8 mouse cellular contexts compared by ENCODE assay signal in the genomic region with DNA sequence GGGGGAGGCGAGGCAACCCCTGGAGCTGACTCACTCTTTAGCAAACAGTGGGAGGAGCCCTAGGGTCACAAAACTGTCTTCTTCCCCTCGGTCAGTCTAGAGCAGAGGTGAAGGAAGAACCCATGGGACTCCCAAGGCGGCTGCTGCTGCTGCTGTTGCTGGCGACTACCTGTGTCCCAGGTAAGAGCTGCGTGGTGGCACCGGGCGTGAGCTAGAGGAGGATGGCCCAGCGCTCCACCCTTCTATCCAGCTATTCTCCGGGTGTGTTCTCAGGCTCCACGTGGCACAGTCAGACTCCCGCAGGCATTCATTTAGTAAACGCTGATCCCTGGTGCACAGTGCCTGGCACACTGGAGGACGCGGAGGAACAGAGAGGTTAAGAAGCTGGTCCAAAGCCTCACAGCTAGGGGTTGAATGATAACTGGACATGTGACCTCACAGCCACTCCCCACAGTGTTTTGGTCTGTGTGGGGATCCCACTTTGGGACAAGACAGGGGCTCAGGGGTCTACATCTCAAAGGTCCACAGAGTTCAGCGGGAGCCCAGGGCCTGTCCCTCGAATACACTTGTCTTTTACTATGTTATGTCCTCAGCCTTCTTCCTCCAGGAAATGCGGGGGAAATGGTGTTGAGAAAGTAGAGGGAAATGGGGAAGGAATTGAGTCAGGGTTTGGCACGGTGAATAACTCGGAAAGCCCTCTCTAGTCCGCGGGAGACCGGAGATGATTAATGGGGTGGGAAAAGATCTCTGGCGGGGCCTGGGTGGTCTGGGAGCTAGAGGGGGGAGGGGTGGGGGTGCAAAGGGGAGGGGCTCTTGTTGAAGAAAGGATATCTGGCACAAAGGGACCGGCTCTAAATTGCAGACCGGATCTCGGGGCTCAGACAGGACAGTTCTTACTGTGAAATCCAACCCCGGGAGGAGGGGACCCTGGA. TPM values are rescaled to one million over a fixed set of nuclear protein-coding genes. Genes with fewer than 3 reads are reported as not detected.
DNase-seq lines count a peak whose midpoint lies in the region; ATAC-seq and TF ChIP-seq lines count a peak whose summit lies in the region.

Plaur (plus strand) TSS at position 97 of the 932 bp plus-strand sequence.

- no peaks in the 10 kb centered on the region for H3K9me3 ChIP-seq in G1E (replicated peaks)
- H3K9me3 ChIP-seq in heart, embryonic 15.5 days (replicated peaks): no peaks in the 10 kb centered on the region
- no peaks in the 10 kb centered on the region for H3K9me3 ChIP-seq in megakaryocyte, embryonic 14.5 days

- peak; percentile 45 for DNase-seq in G1E (ENCODE audit: low spot score)
- DNase-seq in kidney, postnatal 25 days: peak; percentile 43 to 63
- peak; percentile 47 for DNase-seq in urinary bladder, postnatal 25 days (ENCODE audit: low spot score)
- no peak for DNase-seq in gastrocnemius, postnatal 10 days
- DNase-seq in right cerebral cortex, postnatal 14 days: no peak

- peak within 1 kb of the TSS; percentile 69 for H3K27ac ChIP-seq in heart, embryonic 15.5 days

- TF ChIP-seq CTCF in G1E (IDR thresholded peaks at IDR 0.05; ENCODE audit: low read depth, low read length): no peak

- peaks cover 12% of the 10 kb centered on the region for H3K4me1 ChIP-seq in G1E (ENCODE audit: insufficient read depth, low read depth, low read length)
- H3K4me1 ChIP-seq in heart, embryonic 15.5 days (replicated peaks): peaks cover 22% of the 10 kb centered on the region
- peaks cover 55% of the 10 kb centered on the region for H3K4me1 ChIP-seq in megakaryocyte, embryonic 14.5 days

- no peak for ATAC-seq in G1E (ENCODE audit: extremely low read depth, insufficient number of reproducible peaks, low FRiP score, poor library complexity, severe bottlenecking)
- ATAC-seq in common myeloid progenitor, adult 5-6 weeks (replicated peaks; ENCODE audit: low read depth, poor library complexity, severe bottlenecking): peak; percentile 46
- peak; percentile 70 for ATAC-seq in heart, embryonic 15.5 days (replicated peaks; ENCODE audit: insufficient number of reproducible peaks, insufficient read depth, low FRiP score, low read depth)

- WGBS in heart, embryonic 15.5 days: 4% methylated on average over 27 of the region's 27 CpGs

- no peaks in the 10 kb centered on the region for H3K36me3 ChIP-seq in G1E (replicated peaks)
- no peaks in the 10 kb centered on the region for H3K36me3 ChIP-seq in heart, embryonic 15.5 days
- peaks cover 7% of the 10 kb centered on the region for H3K36me3 ChIP-seq in megakaryocyte, embryonic 14.5 days (replicated peaks; ENCODE audit: low read length)

- peak within 1 kb of the TSS; percentile 61 for H3K4me2 ChIP-seq in heart, embryonic 15.5 days

- H3K4me3 ChIP-seq in G1E (ENCODE audit: low read depth, low read length): peak within 1 kb of the TSS; percentile 9; the same call in 1 of the 2 replicates
- H3K4me3 ChIP-seq in heart, embryonic 15.5 days: peak within 1 kb of the TSS; percentile 44
- H3K4me3 ChIP-seq in megakaryocyte, embryonic 14.5 days (replicated peaks): peak within 1 kb of the TSS; percentile 90

- peaks cover 35% of the 10 kb centered on the region for H3K27me3 ChIP-seq in G1E (ENCODE audit: insufficient read depth, low read length)
- peaks cover 11% of the 10 kb centered on the region for H3K27me3 ChIP-seq in heart, embryonic 15.5 days
- peaks cover 64% of the 10 kb centered on the region for H3K27me3 ChIP-seq in megakaryocyte, embryonic 14.5 days (replicated peaks)

- 0 out of 2 replicates have a peak within 1 kb of the TSS, but pooled peaks have one; percentile 25 for H3K9ac ChIP-seq in heart, embryonic 15.5 days

RNA-seq across cellular contexts. Expression of gene Plaur, which starts in this region (rescaled TPM):
- not detected in 2 replicates for total RNA-seq in G1E (2014; fragmentation: Nextera tagmentation)
- 0.11 and 0.17 TPM in 2 replicates for total RNA-seq in G1E (2017)
- polyA plus RNA-seq in G1E (2012): 0.11 and 0.17 TPM in 2 replicates
- total RNA-seq in common myeloid progenitor, adult 5-6 weeks (2017): 3.6 and 10.2 TPM in 2 replicates
- 8.2 and 9.9 TPM in 2 replicates for polyA plus RNA-seq in heart, embryonic 15.5 days (2015; fragmentation: Nextera tagmentation; extraction: Ambion mirVana)
- 14.6 and 56.5 TPM in 2 replicates for polyA plus RNA-seq in megakaryocyte, embryonic 14.5 days (2012; ENCODE audit: insufficient read depth, low replicate concordance)
- 1 to 10 TPM; 2.0 to 3.0 TPM for total RNA-seq in gastrocnemius, postnatal 10 days (2021)

Comparison
In these comparisons a context has a peak if more than half of its experiments do, and no peak if none do; other contexts are left out.
1. Peak in DNase-seq and H3K4me3 ChIP-seq in G1E; RNA of the gene not detected or under 1 TPM.
2. DNase-seq: peak in kidney, postnatal 25 days (2 of 2) and urinary bladder, postnatal 25 days (single experiment); none in gastrocnemius, postnatal 10 days (single experiment) and right cerebral cortex, postnatal 14 days (single experiment).
3. H3K4me3 ChIP-seq: peak in every context shown above with its lines; median percentile 90 in megakaryocyte, embryonic 14.5 days; 44 in heart, embryonic 15.5 days; 9 in G1E.